Mouse (Mus musculus) ES-Bruce4 (cell line): ENCODE measurements around the gene Lrrc25.

Experiments
- CTCF ChIP-seq: IDR thresholded peaks from one replicate; pipeline ENCODE4 v1.8.1; 2011; ENCODE audit warnings: low read depth, low read length
- EP300 ChIP-seq: IDR thresholded peaks from 2 replicates; pipeline ENCODE4 v1.6.1; 2011; ENCODE audit warnings: low read depth, low read length; ENCODE audit not compliant: insufficient read depth
- POLR2A ChIP-seq: IDR thresholded peaks from one replicate; pipeline ENCODE4 v1.8.1; 2011; ENCODE audit warnings: low read length; ENCODE audit not compliant: insufficient read depth

DNA sequence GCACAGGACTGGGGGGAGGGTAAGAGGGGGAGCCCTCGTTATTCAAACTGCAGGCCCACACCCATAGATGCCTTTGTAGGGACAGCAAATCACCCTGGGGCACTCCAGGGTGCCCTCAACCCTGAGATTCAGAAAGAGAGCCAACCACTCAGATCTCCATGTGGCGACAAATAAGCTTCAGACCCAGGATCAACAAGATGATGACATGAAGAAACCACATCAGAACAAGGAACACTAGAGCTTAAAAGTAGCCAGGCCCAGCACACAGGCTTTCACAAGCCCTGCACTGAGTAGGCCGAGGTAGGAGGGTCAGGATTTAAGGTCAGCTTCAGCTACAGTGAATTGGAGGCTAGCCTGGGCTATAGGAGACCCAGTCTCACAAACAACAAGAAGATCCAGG is 33.0 kb downstream of the Lrrc25 start:
- no peak for TF ChIP-seq POLR2A
- TF ChIP-seq CTCF: no peak
- TF ChIP-seq EP300: no peak
